Mouse (Mus musculus): Measurements from ENCODE around the gene Pigs. TPM values are rescaled to one million over a fixed set of nuclear protein-coding genes. Genes with fewer than 3 reads are reported as not detected.

Gene Pigs
- polyA plus RNA-seq, 1 experiment from 2014 or later, result 32.3 TPM

GRCm38 (mm10) chr11:78318411-78318810 lies 9.8 kb upstream of the Pigs start:
- no peaks in the 10 kb centered on the region for H3K27me3 ChIP-seq
- no peak overlapping the region for H3K9ac ChIP-seq
- 88% methylated on average over 2 of the region's 2 CpGs for WGBS (ENCODE audit: insufficient replicate concordance)
- H3K36me3 ChIP-seq, result peaks cover 92% of the 10 kb centered on the region
- no peak for ATAC-seq (ENCODE audit: low read depth)
- peaks cover 14% of the 10 kb centered on the region for H3K4me1 ChIP-seq (replicated peaks)
- H3K4me2 ChIP-seq, result no peak overlapping the region
- DNase-seq, result no peak
- H3K27ac ChIP-seq, result no peak overlapping the region
- H3K9me3 ChIP-seq (replicated peaks), result no peaks in the 10 kb centered on the region
- H3K4me3 ChIP-seq (replicated peaks), result no peak overlapping the region

- ATAC-seq (ENCODE audit: low read depth) (no peak), DNase-seq (no peak)
- H3K4me1 ChIP-seq (replicated peaks), result peaks cover 17% of the 10 kb centered on the region
- H3K36me3 ChIP-seq, result peaks cover 54% of the 10 kb centered on the region
- H3K4me3 ChIP-seq (replicated peaks), result no peak overlapping the region
- no peak overlapping the region for H3K9ac ChIP-seq
- WGBS (ENCODE audit: insufficient replicate concordance), result 80% methylated on average over 2 of the region's 2 CpGs
- peak overlapping the region; percentile 45; the same call in 1 of the 2 replicates for H3K4me2 ChIP-seq
- peak overlapping the region; percentile 31; the same call in 1 of the 2 replicates for H3K27ac ChIP-seq
- no peaks in the 10 kb centered on the region for H3K27me3 ChIP-seq
- H3K9me3 ChIP-seq (replicated peaks), result no peaks in the 10 kb centered on the region
Measured at GRCm38 (mm10) chr11:78322076-78322831, 6.0 kb upstream of the Pigs start.

- DNase-seq (peak; percentile 85), ATAC-seq (ENCODE audit: low read depth) (peak; percentile 99)
- WGBS (ENCODE audit: insufficient replicate concordance), result 7% methylated on average over 15 of the region's 15 CpGs
- H3K4me1 ChIP-seq (replicated peaks), result peaks cover 17% of the 10 kb centered on the region
- no peaks in the 10 kb centered on the region for H3K27me3 ChIP-seq
- H3K27ac ChIP-seq, result peak within 1 kb of the TSS; percentile 31; the same call in 1 of the 2 replicates
- no peaks in the 10 kb centered on the region for H3K9me3 ChIP-seq (replicated peaks)
- H3K36me3 ChIP-seq, result peaks cover 48% of the 10 kb centered on the region
- no peak within 1 kb of the TSS for H3K4me3 ChIP-seq (replicated peaks)
- peak within 1 kb of the TSS; percentile 36; the same call in 1 of the 2 replicates for H3K9ac ChIP-seq
- peak within 1 kb of the TSS; percentile 45 for H3K4me2 ChIP-seq
Measured at GRCm38 (mm10) chr11:78322860-78323259, 5.4 kb upstream of the Pigs start, which contains the start of gene Aldoc. Aldoc (plus strand) TSS chr11:78322968.

GRCm38 (mm10) chr11:78324000-78324785 lies 4.0 kb upstream of the Pigs start:
- no peak for ATAC-seq (ENCODE audit: low read depth)
- Histone ChIP-seq H3K4me3 (replicated peaks) (no peak overlapping the region), H3K36me3 (peaks cover 35% of the 10 kb centered on the region), H3K27me3 (no peaks in the 10 kb centered on the region), H3K9ac (no peak overlapping the region), H3K4me1 (replicated peaks) (peaks cover 24% of the 10 kb centered on the region), H3K9me3 (replicated peaks) (no peaks in the 10 kb centered on the region), H3K27ac (no peak overlapping the region), H3K4me2 (no peak overlapping the region)
- DNase-seq, result no peak
- 80% methylated on average over 15 of the region's 15 CpGs for WGBS (ENCODE audit: insufficient replicate concordance)

- ATAC-seq (ENCODE audit: low read depth), result no peak
Measured at GRCm38 (mm10) chr11:78324965-78325364, 3.2 kb upstream of the Pigs start.

GRCm38 (mm10) chr11:78327215-78327614 lies 1.0 kb upstream of the Pigs start:
- DNase-seq, result no peak
- ATAC-seq (ENCODE audit: low read depth), result no peak
- Histone ChIP-seq H3K9me3 (replicated peaks) (no peaks in the 10 kb centered on the region), H3K4me3 (replicated peaks) (no peak overlapping the region), H3K36me3 (peaks cover 6% of the 10 kb centered on the region), H3K27ac (no peak overlapping the region), H3K9ac (no peak overlapping the region), H3K4me1 (replicated peaks) (peaks cover 27% of the 10 kb centered on the region), H3K4me2 (peak overlapping the region; percentile 97; the same call in 1 of the 2 replicates), H3K27me3 (no peaks in the 10 kb centered on the region)
- WGBS (ENCODE audit: insufficient replicate concordance), result 83% methylated on average over 4 of the region's 4 CpGs

More at GRCm38 (mm10) chr11:78324965-78325364, 3.2 kb upstream of the Pigs start:
- H3K36me3 ChIP-seq, result peaks cover 27% of the 10 kb centered on the region
- H3K4me3 ChIP-seq (replicated peaks), result no peak overlapping the region
- peaks cover 30% of the 10 kb centered on the region for H3K4me1 ChIP-seq (replicated peaks)
- no peak overlapping the region for H3K9ac ChIP-seq
- 86% methylated on average over 12 of the region's 12 CpGs for WGBS (ENCODE audit: insufficient replicate concordance)
- no peaks in the 10 kb centered on the region for H3K27me3 ChIP-seq
- no peak overlapping the region for H3K4me2 ChIP-seq
- no peak overlapping the region for H3K27ac ChIP-seq
- no peak for DNase-seq
- no peaks in the 10 kb centered on the region for H3K9me3 ChIP-seq (replicated peaks)

GRCm38 (mm10) chr11:78328512-78329056 lies 369 bp downstream of the Pigs start:
- Histone ChIP-seq H3K36me3 (peaks cover 15% of the 10 kb centered on the region), H3K27me3 (no peaks in the 10 kb centered on the region), H3K4me2 (peak overlapping the region; percentile 97), H3K9me3 (replicated peaks) (no peaks in the 10 kb centered on the region), H3K4me1 (replicated peaks) (peaks cover 13% of the 10 kb centered on the region), H3K27ac (peak overlapping the region; percentile 43), H3K9ac (peak overlapping the region; percentile 89), H3K4me3 (replicated peaks) (peak overlapping the region; percentile 89)
- peak; percentile 73 for ATAC-seq (ENCODE audit: low read depth)
- no peak for DNase-seq
- WGBS (ENCODE audit: insufficient replicate concordance), result under 1% methylated on average over 41 of the region's 41 CpGs

- 90% methylated on average over 12 of the region's 12 CpGs for WGBS (ENCODE audit: insufficient replicate concordance)
- DNase-seq, result no peak
Measured at GRCm38 (mm10) chr11:78332676-78333075, 4.5 kb downstream of the Pigs start.

GRCm38 (mm10) chr11:78333992-78334391 lies 5.8 kb downstream of the Pigs start:
- Histone ChIP-seq H3K4me3 (replicated peaks) (no peak overlapping the region), H3K4me2 (no peak overlapping the region), H3K27me3 (no peaks in the 10 kb centered on the region), H3K27ac (no peak overlapping the region), H3K36me3 (peaks cover 56% of the 10 kb centered on the region), H3K4me1 (replicated peaks) (peaks cover 8% of the 10 kb centered on the region), H3K9me3 (replicated peaks) (no peaks in the 10 kb centered on the region), H3K9ac (no peak overlapping the region)
- 73% methylated on average over 5 of the region's 5 CpGs for WGBS (ENCODE audit: insufficient replicate concordance)
- DNase-seq, result no peak
- ATAC-seq (ENCODE audit: low read depth), result no peak

More at GRCm38 (mm10) chr11:78332676-78333075, 4.5 kb downstream of the Pigs start:
- H3K9me3 ChIP-seq (replicated peaks), result no peaks in the 10 kb centered on the region
- no peaks in the 10 kb centered on the region for H3K27me3 ChIP-seq
- ATAC-seq (ENCODE audit: low read depth), result no peak
- peaks cover 50% of the 10 kb centered on the region for H3K36me3 ChIP-seq
- H3K4me3 ChIP-seq (replicated peaks), result no peak overlapping the region
- no peak overlapping the region for H3K27ac ChIP-seq
- H3K9ac ChIP-seq, result no peak overlapping the region
- no peak overlapping the region for H3K4me2 ChIP-seq
- peaks cover 13% of the 10 kb centered on the region for H3K4me1 ChIP-seq (replicated peaks)

- ATAC-seq (ENCODE audit: low read depth), result no peak
- Histone ChIP-seq H3K4me1 (replicated peaks) (no peaks in the 10 kb centered on the region), H3K36me3 (peaks cover 74% of the 10 kb centered on the region), H3K4me2 (no peak overlapping the region), H3K9ac (no peak overlapping the region), H3K4me3 (replicated peaks) (no peak overlapping the region), H3K27me3 (no peaks in the 10 kb centered on the region), H3K9me3 (replicated peaks) (no peaks in the 10 kb centered on the region), H3K27ac (no peak overlapping the region)
- DNase-seq, result no peak
- WGBS (ENCODE audit: insufficient replicate concordance), result 85% methylated on average over 8 of the region's 8 CpGs
Measured at GRCm38 (mm10) chr11:78337040-78337439, 8.8 kb downstream of the Pigs start.

- H3K4me1 ChIP-seq (replicated peaks), result peaks cover 42% of the 10 kb centered on the region
- no peaks in the 10 kb centered on the region for H3K9me3 ChIP-seq (replicated peaks)
- H3K27me3 ChIP-seq, result no peaks in the 10 kb centered on the region
- H3K4me3 ChIP-seq (replicated peaks), result no peak overlapping the region
- ATAC-seq (ENCODE audit: low read depth) (no peak), DNase-seq (no peak)
- no peak overlapping the region for H3K9ac ChIP-seq
- WGBS (ENCODE audit: insufficient replicate concordance), result 72% methylated on average over 12 of the region's 12 CpGs
- H3K36me3 ChIP-seq, result peaks cover 33% of the 10 kb centered on the region
- H3K4me2 ChIP-seq, result no peak overlapping the region
- no peak overlapping the region for H3K27ac ChIP-seq
Measured at GRCm38 (mm10) chr11:78341702-78342101, 13.5 kb downstream of the Pigs start.

Measured in liver, embryonic 13.5 days (tissue).